Mouse (Mus musculus): ENCODE results near the gene Ankrd60.

The Ankrd60 gene

DNA sequence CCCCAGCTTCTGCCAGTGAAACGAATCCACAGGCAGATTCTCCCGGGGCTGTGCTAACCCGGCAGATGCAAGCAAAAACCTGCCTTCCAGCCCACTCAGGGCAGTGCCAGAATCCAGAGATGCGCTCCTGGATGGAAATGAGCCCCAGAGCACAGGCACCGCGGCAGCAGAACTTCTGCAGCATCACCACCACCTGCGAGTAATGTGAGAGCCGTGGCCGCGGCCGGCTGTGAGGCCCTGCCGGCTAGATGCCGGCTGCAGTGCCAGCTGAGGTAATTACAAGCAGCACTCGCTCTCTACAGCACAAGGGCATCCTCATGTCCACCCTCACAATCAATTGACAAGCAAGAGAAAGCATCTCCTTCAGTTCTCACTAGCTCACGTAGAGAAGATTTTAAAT lies 6.2 kb upstream of the Ankrd60 start:
- DNase-seq (ENCODE audit: low spot score): no peak

- DNase-seq (ENCODE audit: low spot score): no peak
These were observed 5.3 kb upstream of the Ankrd60 start for GRCm38 (mm10) chr2:173583455-173583854.

DNA sequence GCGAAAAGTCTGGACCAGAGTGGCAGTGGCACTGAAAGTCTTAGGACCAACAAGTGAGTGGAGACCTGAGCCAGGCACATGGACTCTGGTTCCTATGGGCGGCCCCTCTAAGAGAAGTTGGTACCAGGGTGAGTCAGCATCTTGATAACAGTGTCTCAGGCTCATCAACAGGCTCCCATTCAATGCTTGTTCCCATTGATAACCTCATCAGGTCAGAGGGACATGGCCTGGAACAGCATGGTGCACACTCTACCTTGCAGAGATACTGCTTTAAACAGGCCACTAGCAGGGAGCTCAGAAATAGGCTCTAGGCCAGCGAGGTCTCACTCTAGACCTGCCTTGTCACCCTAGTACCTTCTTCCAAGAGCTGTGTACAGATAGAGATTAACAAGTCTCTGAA lies 4.7 kb upstream of the Ankrd60 start:
- DNase-seq (ENCODE audit: low spot score): no peak

DNA sequence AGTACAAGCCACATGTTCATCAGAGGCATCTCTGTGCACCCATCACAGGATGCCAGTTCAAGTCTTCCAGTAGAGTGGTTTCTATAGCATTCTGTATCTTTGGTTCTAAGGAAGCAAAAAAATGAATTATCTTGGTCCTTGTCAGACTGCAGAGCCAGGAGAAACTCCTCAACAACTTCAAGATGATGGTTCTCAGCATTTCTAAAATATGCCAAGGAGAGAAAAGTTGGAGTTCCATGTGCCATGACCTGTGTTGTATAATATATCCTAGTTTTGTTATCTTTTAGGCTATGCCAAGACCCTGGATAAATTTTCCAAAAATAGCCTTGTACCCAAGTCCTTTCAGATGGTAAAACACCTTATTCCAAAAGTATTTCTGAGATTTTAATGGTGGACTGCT lies 2.9 kb upstream of the Ankrd60 start:
- DNase-seq (ENCODE audit: low spot score): no peak

GRCm38 (mm10) chr2:173578595-173578994 lies 430 bp upstream of the Ankrd60 start:
- no peak for DNase-seq (ENCODE audit: low spot score)

DNA sequence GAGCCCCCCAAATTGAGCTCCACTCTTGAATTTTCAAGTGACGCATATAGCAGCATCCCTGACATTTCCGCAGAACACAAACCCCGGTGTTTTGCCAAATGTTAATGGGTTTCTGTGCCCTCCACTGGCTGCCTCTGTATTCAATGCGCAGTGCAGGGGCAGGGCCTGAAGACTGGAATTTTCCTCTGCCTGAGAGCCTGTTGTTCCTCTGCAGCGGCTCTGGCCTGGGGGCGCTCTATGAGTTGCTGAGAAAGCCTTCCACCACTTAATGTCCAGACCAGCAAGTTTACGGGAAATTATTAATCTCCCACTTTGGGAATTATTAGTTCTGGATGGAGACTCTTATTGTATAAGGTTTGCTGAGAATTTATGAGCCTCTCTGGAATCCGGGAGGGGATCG lies 14.0 kb downstream of the Ankrd60 start:
- DNase-seq (ENCODE audit: low spot score): no peak

- no peak for DNase-seq (ENCODE audit: low spot score)
These were observed 14.8 kb downstream of the Ankrd60 start for GRCm38 (mm10) chr2:173563336-173563735.

DNA sequence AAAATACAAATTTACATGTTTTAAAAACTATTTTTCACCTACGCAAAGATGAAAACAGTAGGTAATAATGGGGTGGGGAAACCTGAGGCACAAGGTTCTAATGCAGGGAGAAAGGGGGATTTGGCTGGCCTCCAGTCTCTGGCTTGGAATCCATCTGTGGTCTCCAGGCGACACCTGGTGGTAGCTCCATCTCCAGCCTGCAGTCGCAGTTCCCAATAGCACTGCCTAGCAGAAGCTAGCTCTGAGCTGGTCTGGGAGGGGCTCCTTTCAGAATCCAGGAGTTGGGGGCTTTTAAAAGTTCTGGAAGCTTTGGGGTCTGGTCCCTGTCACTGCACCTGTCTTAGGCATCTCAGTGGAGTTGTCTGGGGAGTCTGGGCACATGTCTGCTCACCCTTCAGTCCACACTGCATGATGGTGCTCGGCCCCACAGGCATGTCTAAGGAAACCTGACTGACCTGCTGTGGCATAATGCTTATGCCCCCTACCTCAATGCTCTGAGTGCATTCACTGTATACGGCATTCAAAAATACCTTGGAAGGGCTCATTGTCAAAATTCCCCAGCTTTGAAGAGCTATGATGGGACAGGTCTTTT lies 16.2 kb downstream of the Ankrd60 start:
- peak; percentile 39 for DNase-seq (ENCODE audit: low spot score)

- DNase-seq (ENCODE audit: low spot score): no peak
These were observed 19.3 kb downstream of the Ankrd60 start for GRCm38 (mm10) chr2:173558754-173559396.

DNA sequence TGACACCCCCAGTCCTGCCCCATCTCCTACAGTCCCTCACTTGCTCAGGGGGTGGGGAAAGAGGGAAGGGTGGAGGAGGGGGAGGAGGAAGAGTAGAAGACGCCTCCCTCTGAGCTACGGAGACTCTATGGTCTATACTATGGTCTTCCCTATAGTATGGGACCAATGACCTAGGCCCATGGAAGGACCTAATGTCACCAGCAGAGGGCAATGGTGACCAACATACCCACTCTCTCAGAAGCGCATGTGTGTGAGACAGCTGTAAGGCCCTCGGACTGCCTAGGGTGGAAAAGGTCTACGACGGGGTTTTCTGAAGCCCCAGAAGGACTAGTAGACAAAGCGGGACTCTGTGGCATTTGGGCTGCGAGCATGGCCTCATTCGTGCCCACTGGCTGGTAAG lies 24.3 kb downstream of the Ankrd60 start:
- DNase-seq (ENCODE audit: low spot score): no peak

DNA sequence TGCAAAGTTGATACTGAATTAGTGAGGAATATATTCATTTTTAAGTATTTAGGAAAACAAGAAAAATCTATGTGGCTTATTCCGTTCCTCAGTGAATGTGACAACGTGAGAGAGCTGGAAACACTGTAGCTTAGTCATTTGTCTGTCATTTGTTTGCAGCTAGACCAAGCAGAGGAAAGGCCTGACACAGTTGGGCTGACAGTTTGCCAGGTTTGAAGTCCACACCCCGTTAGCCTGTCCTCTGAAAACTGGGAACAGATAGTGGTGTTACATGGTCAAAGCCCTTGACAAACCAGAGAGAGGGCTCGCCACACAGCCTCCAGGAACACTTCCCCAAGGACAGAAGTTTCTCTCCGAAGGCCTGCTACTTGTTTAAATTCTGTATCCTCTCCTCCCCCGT lies 27.5 kb downstream of the Ankrd60 start:
- DNase-seq (ENCODE audit: low spot score): no peak

DNA sequence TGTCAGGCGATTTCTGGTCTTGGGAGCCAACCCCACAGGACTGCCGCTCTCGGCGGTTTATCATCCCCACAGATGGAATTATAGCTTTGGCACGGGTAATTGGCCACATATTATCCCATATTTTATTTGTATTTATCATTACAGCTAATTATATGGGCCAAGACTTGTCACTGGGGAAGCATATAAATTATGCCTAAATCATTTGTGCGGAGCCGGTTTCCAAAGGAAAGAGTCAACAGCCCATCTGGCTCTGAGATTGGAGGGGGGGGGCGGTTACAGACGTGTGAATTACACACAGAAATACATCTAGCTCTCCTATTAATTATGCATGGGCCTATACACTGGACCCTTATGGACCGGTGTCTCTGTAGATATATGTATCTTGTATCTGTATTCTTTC lies 28.9 kb downstream of the Ankrd60 start:
- no peak for DNase-seq (ENCODE audit: low spot score)

DNA sequence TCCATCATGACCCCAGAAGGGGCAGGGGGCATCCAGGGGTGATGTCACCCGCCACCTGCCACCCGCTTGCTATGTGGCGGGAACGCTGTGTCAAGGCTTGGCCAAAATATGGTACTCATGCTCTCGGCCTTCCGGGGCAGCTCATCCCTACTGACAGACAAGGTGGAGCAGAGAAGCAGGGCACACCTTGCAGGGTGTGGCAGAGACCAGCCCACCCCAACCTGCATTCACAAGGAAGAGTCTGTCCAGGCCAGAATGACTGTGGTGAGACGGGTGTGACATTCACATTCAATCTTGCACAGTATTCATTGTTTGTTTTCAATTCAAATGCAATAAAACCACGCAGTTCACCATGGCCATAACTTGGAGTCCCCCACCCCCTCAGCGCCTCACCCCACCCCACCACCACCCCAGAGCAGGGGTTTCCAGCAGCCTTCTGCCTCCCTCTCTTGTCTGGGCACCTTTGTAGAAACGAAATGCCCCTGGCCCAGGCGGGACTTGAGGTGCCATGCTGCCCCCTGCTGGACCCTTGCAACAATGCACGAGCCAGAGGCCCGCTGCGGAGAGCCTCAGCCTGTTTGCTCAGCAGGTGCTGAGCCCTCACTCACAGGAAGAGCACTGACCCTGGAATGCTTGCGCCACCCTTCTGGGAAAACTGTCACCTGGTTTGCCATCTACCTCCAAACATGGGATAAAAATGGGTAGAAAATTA lies 32.0 kb downstream of the Ankrd60 start:
- DNase-seq (ENCODE audit: low spot score): peak; percentile 76

DNA sequence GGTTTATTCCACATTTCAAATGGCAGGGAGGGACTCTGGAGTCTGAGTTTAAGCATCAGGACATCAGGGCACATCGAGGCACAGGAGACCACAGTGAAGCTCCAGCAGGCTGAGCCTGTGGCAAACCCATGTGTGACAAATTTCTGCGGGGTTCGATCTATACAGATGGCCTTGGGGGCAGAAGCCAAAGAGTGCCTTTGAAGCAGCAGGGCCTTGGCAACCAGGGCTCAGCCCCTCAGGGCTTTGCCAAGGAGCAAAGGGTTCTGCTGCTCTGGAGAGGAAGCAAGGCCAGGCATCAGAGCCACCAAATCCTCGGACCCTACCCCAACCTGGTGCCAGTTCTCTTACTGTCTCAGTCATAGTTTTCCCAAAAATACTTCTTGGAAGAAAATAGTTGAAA lies 35.4 kb downstream of the Ankrd60 start:
- no peak for DNase-seq (ENCODE audit: low spot score)

- no peak for DNase-seq (ENCODE audit: low spot score)
These were observed 36.4 kb downstream of the Ankrd60 start for GRCm38 (mm10) chr2:173541748-173542147.

- no peak for DNase-seq (ENCODE audit: low spot score)
These were observed 38.4 kb downstream of the Ankrd60 start for GRCm38 (mm10) chr2:173539781-173540180.

- DNase-seq (ENCODE audit: low spot score): no peak
These were observed 42.3 kb downstream of the Ankrd60 start for GRCm38 (mm10) chr2:173535886-173536285.

- DNase-seq (ENCODE audit: low spot score): no peak
These were observed 42.8 kb downstream of the Ankrd60 start for GRCm38 (mm10) chr2:173535390-173535789.

GRCm38 (mm10) chr2:173534581-173534980 lies 43.6 kb downstream of the Ankrd60 start:
- DNase-seq (ENCODE audit: low spot score): no peak

DNA sequence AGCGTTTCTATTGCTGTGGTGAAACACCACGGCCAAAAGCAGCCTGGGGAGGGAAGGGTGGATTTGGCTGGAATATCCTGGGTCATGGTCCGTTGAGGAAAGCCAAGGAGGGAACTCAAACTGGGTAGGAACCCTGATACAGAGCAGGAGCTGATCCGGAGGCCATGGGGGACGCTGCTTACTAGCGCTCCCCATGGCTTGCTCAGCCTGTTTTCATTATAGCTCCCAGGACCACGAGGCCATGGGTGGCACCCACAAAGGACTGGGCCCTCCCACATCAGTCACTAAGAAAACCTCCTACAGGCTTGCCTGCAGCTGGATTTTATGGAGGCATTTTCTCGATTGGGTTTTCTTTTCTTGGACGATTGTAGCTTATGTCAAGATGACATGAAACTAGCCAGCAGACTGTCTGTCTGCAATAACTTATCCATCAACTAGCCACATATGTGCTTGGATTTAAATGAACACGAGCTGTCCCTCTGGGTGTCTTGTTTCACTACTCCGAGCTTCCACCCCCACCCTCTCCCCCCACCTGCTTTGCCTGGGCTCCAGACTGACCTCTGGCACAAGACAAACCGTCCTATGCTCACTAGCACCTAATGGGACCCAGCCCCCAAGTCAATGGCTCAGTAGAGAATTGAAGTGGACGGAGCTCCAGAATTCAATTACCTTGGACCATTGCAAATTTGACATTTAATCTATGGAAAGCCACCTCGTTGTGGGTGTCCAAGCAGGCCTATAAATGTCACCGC lies 45.3 kb downstream of the Ankrd60 start:
- no peak for DNase-seq (ENCODE audit: low spot score)

GRCm38 (mm10) chr2:173528493-173528892 lies 49.7 kb downstream of the Ankrd60 start:
- no peak for DNase-seq (ENCODE audit: low spot score)

DNA sequence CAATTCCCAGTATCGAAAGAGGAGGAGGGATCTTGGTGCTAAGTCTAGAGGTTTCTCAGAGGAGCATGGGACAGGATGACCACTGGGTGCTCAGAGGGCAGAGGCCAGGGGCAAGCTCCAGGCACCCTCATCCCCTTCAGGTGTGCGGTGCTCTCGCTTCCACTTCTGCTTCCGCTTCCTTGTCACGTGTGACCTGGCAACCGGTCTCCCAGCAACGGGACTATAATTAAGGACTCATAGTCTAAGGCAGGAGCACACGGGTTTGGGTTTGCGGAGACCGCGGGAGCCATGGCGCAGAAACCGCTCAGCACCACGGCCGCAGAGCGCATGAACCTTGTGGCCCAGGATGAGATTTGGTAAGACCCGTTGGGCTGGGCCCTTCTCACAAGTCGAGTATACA lies 55.8 kb downstream of the Ankrd60 start, which contains the start of gene 1700021F07Rik:
1700021F07Rik (plus strand) TSS at position 211 of the 400 bp plus-strand sequence.
- no peak for DNase-seq (ENCODE audit: low spot score)

Data from ovary, postnatal 10 days (tissue).